Mouse (Mus musculus) gastrocnemius, adult 2 months (tissue): ENCODE data around the gene 4930522H14Rik. TPM values are rescaled to one million over a fixed set of nuclear protein-coding genes. Genes with fewer than 3 reads are reported as not detected.

Experiments used
- DNase-seq: peaks from one replicate; pipeline ENCODE4 v3.0.0; 2022
- H3K27ac ChIP-seq: fragments of 200-600 bp; 2 replicates; pipeline ENCODE4 v1.8.1; 2022; ENCODE audit warnings: mild to moderate bottlenecking
- H3K4me3 ChIP-seq: fragments of 200-600 bp; 2 replicates; pipeline ENCODE4 v1.8.1; 2022; ENCODE audit warnings: mild to moderate bottlenecking, moderate library complexity
- CTCF ChIP-seq: fragments of 200-600 bp; IDR thresholded peaks from 2 replicates; pipeline ENCODE4 v1.8.1; 2022; ENCODE audit warnings: antibody characterized with exemption, mild to moderate bottlenecking, moderate library complexity
- intact Hi-C: fragments of 180-260 bp; cut with DNase I; formaldehyde crosslinking; loops from one replicate; pipeline ENCODE4 v1.15.1; 2025
- total RNA-seq, 2 experiments: library from RNA; stranded (reverse); gene quantifications; 2 replicates each; pipeline ENCODE4 v1.2.3; 2021

4930522H14Rik gene
- total RNA-seq, 2 experiments from 2014 or later, result not detected

DNA sequence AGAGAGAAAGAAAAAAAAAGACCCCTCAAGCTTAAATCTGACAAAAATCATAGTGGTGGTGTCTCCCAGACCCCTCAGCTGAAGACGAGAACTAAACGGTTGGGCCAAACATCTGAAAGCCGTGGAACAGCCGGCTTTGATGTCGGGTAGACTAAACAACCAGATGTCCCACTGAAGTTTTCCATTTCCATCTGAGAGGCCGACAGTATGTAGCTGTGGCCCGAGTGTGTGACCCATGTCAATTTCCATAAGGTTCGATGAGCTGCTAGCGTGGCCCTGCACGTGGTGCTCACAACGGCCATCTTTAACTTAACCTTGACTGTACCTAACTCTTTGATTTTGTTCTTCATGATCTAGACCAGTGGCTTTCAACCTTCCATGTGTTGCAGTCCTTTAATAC is 32.6 kb downstream of the 4930522H14Rik start:
- TF ChIP-seq CTCF, result no peak
- no peak overlapping the region for H3K27ac ChIP-seq
- no peak overlapping the region for H3K4me3 ChIP-seq
- DNase-seq, result no peak
- intact Hi-C loops, result no loop called here

DNA sequence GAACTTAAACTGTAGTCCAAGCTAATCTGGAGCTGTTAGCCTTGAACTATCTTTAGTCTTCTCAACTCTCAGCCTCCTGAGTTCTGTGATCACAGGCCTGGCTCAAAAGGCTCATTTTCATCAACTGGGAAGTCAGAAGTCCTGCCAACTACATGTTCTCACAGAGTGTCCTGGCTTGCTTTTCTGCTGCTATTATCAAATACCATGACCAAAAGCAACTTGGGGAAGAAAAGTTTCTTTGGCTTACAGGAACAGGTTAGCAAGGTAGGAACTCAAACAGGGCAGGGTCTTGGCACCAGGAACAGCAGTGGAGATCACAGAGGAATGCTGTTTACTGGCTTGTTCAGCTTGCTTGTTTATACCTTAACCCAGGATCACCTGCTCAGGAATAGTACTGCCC is 37.5 kb downstream of the 4930522H14Rik start:
- TF ChIP-seq CTCF, result no peak
- Histone ChIP-seq H3K4me3 (no peak overlapping the region), H3K27ac (no peak overlapping the region)
- intact Hi-C loops, result no loop called here
- DNase-seq, result no peak

GRCm38 (mm10) chr4:109488812-109489211 is 42.3 kb downstream of the 4930522H14Rik start:
- intact Hi-C loops, result no loop called here
- DNase-seq, result no peak
- H3K27ac ChIP-seq, result no peak overlapping the region
- no peak for TF ChIP-seq CTCF
- H3K4me3 ChIP-seq, result no peak overlapping the region

GRCm38 (mm10) chr4:109484621-109485020 is 46.5 kb downstream of the 4930522H14Rik start, which contains the start of gene Rnf11:
Gene Rnf11 (minus strand): TSS chr4:109484728.
- no peak within 1 kb of the TSS for H3K27ac ChIP-seq
- DNase-seq, result no peak
- intact Hi-C loops, result no loop called here
- TF ChIP-seq CTCF, result no peak
- no peak within 1 kb of the TSS for H3K4me3 ChIP-seq

- no peak overlapping the region for H3K27ac ChIP-seq
- DNase-seq, result no peak
- TF ChIP-seq CTCF, result no peak
- no peak overlapping the region for H3K4me3 ChIP-seq
- intact Hi-C loops, result no loop called here
Observed at GRCm38 (mm10) chr4:109482701-109483100, 48.4 kb downstream of the 4930522H14Rik start.

DNA sequence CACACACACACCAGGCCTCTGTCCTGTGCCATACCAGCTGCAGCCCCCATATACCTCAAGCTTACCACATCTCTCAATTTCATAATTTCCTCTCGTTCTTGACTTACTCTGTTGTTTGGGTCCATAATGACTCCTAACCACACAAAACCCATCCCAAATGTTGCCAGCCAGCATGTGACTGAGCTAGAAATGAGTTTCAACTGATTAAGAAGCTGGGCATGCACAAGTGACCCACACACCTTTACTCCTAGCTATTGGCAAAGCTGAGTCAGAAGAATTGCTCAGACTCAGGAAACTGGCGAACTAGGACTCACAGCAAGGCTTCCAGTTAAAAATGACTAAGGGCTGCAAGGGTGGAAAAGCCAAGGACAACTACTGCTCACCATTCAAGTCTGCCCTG is 49.7 kb downstream of the 4930522H14Rik start:
- DNase-seq, result no peak
- no peak for TF ChIP-seq CTCF
- intact Hi-C loops, result no loop called here
- Histone ChIP-seq H3K27ac (no peak overlapping the region), H3K4me3 (no peak overlapping the region)

DNA sequence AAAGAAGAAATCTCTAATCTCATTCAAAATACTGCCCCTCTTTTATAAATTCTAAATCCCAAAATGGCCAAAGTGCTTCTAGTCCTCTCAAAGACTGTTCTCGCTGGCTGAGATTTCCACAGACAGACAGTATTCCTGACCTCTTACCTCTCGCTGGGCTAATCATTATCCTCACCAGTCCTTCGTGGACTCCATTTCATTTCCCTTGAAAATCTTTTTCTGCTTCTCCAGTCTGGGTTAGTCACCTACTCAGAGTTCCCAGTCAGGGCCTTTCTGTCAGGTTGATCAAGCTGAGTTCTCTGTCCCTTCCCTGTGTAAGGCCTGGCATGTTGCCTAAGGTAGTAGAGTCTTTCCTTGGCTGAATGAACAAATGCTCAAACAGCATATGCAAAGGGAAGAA is 53.6 kb downstream of the 4930522H14Rik start:
- no peak for TF ChIP-seq CTCF
- Histone ChIP-seq H3K4me3 (no peak overlapping the region), H3K27ac (no peak overlapping the region)
- DNase-seq, result no peak
- intact Hi-C loops, result loop anchor here (5.0 kb wide), 2 partner anchors 40 to 190 kb away; partner anchors contain the start of gene Cdkn2c

DNA sequence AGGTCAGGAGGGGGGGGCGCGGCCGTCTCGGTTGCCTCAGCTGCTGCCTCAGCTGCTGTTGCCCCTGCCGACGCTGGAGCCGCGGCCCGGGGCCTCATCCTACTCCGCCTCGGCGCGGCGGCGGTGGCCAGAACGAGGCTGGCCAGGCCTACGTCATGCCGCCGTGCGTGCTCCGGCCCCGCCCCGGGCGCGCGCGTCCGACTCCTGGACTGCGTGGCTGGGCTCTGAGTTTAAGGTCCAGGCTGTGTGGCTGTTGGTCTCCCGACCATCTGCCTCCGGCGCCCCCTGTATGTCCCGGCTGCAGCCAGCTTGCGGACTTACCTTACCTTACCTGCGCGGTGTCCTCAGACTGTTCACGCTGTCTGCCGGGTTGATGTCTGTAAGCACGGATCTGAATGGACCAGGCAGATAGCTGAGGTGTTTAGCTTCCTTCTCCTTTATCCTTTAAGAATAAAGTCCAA is 54.5 kb downstream of the 4930522H14Rik start:
- intact Hi-C loops, result loop anchor here (5.0 kb wide), 2 partner anchors 39 to 191 kb away; partner anchors contain the start of gene Cdkn2c
- peak overlapping the region; percentile 91 for H3K4me3 ChIP-seq
- DNase-seq, result peak; percentile 96

GRCm38 (mm10) chr4:109475577-109476553 is 55.2 kb downstream of the 4930522H14Rik start:
- no peak for TF ChIP-seq CTCF
- Histone ChIP-seq H3K27ac (peak overlapping the region; percentile 95), H3K4me3 (peak overlapping the region; percentile 91)
- intact Hi-C loops, result loop anchor here (5.0 kb wide), 2 partner anchors 39 to 191 kb away; partner anchors contain the start of gene Cdkn2c
- peak; percentile 74 for DNase-seq

More for the DNA sequence above, 54.5 kb downstream of the 4930522H14Rik start:
- TF ChIP-seq CTCF, result peak; percentile 29; the same call in 1 of the 2 replicates
- H3K27ac ChIP-seq, result peak overlapping the region; percentile 95

DNA sequence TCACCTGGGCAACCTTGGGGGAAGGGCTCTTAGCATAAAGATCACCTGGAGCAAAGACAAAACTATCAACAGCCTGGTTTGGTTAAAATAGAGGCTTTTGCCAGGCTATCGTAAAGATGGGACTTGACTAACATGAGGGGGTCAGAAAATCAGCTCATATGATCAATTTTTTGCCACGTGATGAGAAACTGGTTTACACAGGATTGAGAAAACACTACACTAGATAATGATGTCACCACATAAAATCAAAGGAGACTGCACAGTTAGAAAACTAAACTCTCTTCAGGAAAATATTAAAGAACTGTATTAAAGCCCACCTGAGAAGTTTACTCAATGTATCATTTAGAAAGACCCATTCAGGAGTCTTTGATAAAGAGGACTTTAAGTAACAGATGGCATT is 56.0 kb downstream of the 4930522H14Rik start:
- DNase-seq, result no peak
- Histone ChIP-seq H3K27ac (peak overlapping the region; percentile 95), H3K4me3 (peak overlapping the region; percentile 91)
- intact Hi-C loops, result loop anchor here (5.0 kb wide), 2 partner anchors 38 to 192 kb away; partner anchors contain the start of gene Cdkn2c
- no peak for TF ChIP-seq CTCF

GRCm38 (mm10) chr4:109472566-109472965 is 58.5 kb downstream of the 4930522H14Rik start:
- no peak overlapping the region for H3K4me3 ChIP-seq
- no peak for TF ChIP-seq CTCF
- DNase-seq, result no peak
- intact Hi-C loops, result no loop called here
- H3K27ac ChIP-seq, result peak overlapping the region; percentile 71

DNA sequence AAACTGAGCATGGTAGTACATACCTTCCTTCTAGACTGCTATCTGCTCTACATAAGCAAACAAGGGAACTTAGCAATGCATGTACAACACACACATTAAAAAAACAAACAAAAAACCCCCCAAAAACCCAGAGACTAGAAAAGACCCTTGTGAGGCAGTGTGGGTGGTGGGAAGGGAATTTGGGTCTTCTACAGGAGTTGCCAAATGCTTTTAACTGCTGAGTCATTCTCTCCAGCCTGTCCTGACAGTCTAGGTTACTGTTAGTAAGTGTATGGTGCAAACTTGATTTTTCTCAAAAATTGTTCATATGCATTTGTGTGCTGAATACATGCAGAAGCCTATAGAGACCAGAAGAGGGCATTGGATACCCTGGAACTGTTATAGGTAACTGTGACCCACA is 59.5 kb downstream of the 4930522H14Rik start:
- Histone ChIP-seq H3K4me3 (peak overlapping the region; percentile 3; the same call in 1 of the 2 replicates), H3K27ac (peak overlapping the region; percentile 71)
- no peak for DNase-seq
- TF ChIP-seq CTCF, result no peak
- intact Hi-C loops, result no loop called here

GRCm38 (mm10) chr4:109467687-109468086 is 63.4 kb downstream of the 4930522H14Rik start:
- DNase-seq, result no peak
- H3K27ac ChIP-seq, result no peak overlapping the region
- H3K4me3 ChIP-seq, result no peak overlapping the region
- intact Hi-C loops, result no loop called here
- TF ChIP-seq CTCF, result no peak
